Mouse (Mus musculus): Measurements from ENCODE around the gene Gtsf1.
A peak's percentile ranks its signal among the peaks of the same experiment; 100 is the strongest.

Gtsf1 gene

GRCm38 (mm10) chr15:103358278-103359121, 71.8 kb downstream of the Gtsf1 start:
- peak; percentile 61 for DNase-seq (ENCODE audit: low read depth, low spot score)

GRCm38 (mm10) chr15:103357817-103358216, 72.5 kb downstream of the Gtsf1 start:
- no peak for DNase-seq (ENCODE audit: low read depth, low spot score)

- DNase-seq (ENCODE audit: low read depth, low spot score) = no peak
These were observed 74.1 kb downstream of the Gtsf1 start for GRCm38 (mm10) chr15:103356130-103356529.

GRCm38 (mm10) chr15:103355420-103355819, 74.8 kb downstream of the Gtsf1 start:
- no peak for DNase-seq (ENCODE audit: low read depth, low spot score)

- DNase-seq (ENCODE audit: low read depth, low spot score) = no peak
These were observed 75.6 kb downstream of the Gtsf1 start for GRCm38 (mm10) chr15:103354690-103355089.

GRCm38 (mm10) chr15:103353511-103354256, 76.6 kb downstream of the Gtsf1 start:
- no peak for DNase-seq (ENCODE audit: low read depth, low spot score)

GRCm38 (mm10) chr15:103352856-103353255, 77.4 kb downstream of the Gtsf1 start:
- DNase-seq (ENCODE audit: low read depth, low spot score) = peak; percentile 62
